Mouse (Mus musculus) spleen, postnatal 36 days (tissue): ENCODE measurements around the gene Cavin1.
"Not testable (repeated sequence)": the region's sequence is repeated elsewhere in the genome, so short reads cannot be mapped to it uniquely, and the experiment has no call there.

ENCODE experiments used
- DNase-seq, 2 experiments: peaks; one replicate each; pipeline ENCODE4 v3.0.0; 2022; ENCODE audit warnings: low spot score in 2 of 2, mixed read lengths in 1 of 2

Cavin1 gene

GRCm38 (mm10) chr11:100970557-100970937 lies at the start of gene Cavin1:
Gene Cavin1, minus strand, starts transcription at chr11:100970887.
- peak; percentile 57 to 62 for DNase-seq

DNA sequence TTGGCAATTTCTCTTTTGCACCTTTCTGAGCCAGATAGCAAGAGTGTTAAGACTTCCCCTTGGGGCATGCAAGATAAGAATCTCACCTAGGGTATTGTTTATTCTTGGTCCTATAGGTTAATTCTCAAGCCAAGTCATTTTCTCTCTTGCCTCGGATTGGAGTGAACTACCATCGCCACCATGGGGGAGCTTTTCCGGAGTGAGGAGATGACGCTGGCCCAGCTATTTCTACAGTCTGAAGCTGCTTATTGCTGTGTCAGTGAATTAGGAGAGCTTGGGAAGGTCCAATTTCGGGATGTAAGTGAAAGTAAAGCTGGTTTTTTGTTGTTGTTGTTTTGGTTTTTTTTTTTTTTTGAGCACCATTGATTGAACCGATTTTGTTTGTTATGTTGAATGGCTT lies 41.0 kb upstream of the Cavin1 start:
- no peak for DNase-seq

- DNase-seq: peak; percentile 33 to 52
These were observed 39.4 kb upstream of the Cavin1 start for GRCm38 (mm10) chr11:101009888-101010784.

- DNase-seq: peak; percentile 97 to 98
These were observed 38.6 kb upstream of the Cavin1 start, which contains the start of gene Atp6v0a1 for GRCm38 (mm10) chr11:101009046-101009887. Gene Atp6v0a1, plus strand, starts transcription at chr11:101009452.

- DNase-seq: peak; percentile 85 to 88
These were observed 37.7 kb upstream of the Cavin1 start for GRCm38 (mm10) chr11:101008206-101009045.

GRCm38 (mm10) chr11:101003025-101003685 lies 32.5 kb upstream of the Cavin1 start:
- no peak for DNase-seq

DNA sequence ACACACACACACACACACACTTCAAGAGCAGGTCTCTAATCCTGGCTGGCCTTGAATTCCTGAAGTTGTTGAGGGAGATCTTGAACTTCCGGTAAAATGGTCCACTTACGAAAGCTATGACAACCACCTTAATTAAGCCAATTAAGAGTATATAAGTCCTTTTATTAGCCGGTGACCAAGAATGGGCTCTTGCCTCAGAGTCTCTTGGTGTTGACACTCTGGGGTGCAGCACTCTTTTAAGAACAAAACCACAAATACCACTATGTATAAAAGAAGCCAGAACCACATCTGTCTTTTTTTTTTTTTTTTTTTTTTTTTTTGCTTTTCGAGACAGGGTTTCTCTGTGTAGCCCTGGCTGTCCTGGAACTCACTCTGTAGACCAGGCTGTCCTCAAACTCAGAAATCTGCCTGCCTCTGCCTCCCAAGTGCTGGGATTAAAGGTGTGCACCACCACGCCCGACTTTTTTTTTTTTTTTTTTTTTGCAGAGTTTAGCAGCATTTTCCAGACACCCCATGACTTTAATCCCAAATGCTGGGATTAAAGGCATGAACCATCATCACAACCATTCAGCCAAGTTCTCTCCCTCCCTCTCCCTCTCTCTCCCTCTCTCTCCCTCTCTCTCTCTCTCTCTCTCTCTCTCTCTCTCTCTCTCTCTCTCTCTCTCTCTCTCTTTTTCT lies 31.3 kb upstream of the Cavin1 start:
- not testable (repeated sequence) for DNase-seq

DNA sequence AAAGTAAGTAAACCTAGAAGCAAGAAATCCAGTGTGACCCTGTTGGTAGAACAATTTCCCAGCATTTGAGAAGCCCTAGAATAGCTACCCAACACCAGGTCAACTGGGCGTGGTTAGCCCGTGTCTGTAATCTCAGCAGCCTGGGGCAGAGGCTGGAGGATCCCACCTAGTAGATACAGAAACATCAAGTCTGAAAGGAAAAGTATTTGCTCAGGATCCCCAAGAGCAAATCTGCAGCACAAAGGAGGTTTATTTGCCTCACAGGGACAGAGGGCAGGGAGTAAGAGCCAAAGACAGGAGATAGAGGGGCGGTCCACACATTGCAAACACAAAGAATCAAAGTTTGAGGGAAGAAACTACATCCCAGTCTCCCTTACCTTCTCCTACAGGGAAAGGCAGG lies 28.6 kb upstream of the Cavin1 start:
- no peak for DNase-seq

- DNase-seq: no peak
These were observed 28.1 kb upstream of the Cavin1 start for GRCm38 (mm10) chr11:100998836-100999235.

GRCm38 (mm10) chr11:100996501-100996900 lies 25.8 kb upstream of the Cavin1 start:
- DNase-seq: no peak

- no peak for DNase-seq
These were observed 24.0 kb upstream of the Cavin1 start for GRCm38 (mm10) chr11:100994655-100995054.

- no peak for DNase-seq
These were observed 23.5 kb upstream of the Cavin1 start for GRCm38 (mm10) chr11:100994233-100994632.

DNA sequence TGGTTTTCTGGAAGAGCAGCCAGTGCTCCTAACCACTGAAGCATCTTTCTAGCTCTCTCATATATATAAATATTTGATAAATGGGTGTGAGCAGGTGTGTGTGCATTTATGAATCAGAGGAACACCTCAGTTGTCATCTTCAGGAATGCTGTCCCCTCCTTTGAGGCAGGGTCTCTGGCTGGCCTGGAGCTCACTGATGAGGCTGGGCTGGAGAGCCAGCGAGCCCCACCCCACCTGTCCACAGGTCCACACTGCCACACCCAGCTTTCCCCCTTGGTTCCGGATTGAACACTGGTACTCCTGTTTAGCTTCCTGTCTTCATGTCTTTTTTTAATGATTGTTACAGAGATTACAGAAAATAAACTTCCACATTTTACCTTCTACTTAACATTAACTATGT lies 22.8 kb upstream of the Cavin1 start:
- no peak for DNase-seq

- DNase-seq: no peak
These were observed 20.4 kb upstream of the Cavin1 start for GRCm38 (mm10) chr11:100991027-100991534.

DNA sequence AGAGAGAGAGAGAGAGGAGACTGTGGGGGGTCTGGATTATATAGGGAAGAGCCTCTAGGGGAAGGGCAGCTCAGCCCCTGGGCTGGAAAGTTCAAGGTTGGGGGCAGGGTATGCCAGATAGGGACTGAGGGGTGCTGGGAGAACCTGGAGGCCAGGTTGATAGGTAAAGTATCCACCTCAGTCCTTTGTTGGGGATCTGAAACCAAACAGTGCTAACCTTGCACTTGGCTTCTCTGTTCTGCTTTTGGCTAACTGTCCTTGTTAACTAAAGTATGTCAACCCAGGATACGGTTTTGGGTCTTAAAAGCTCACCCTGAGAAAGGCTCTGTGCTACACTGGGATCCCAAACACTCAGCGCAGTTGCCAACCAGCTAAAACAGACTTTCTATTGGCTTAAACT lies 19.0 kb upstream of the Cavin1 start:
- no peak for DNase-seq

DNA sequence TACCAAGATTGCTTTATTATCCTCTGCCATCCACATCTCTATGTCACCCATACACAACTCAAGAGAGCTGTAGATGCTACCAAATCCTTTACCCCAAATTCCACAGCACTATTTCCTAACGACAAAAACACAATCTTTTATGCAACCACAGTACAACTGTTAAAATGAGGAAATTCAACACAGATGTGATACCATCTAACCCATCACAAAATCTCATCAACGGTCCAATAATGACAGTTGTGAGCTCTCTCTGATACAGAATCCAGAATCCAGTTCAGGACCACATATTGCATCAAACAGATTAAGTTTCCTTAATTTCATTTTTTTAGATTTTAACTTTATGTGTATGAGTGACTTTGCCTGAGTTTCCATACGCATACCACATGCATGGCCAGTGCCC lies 18.0 kb upstream of the Cavin1 start:
- DNase-seq: no peak

DNA sequence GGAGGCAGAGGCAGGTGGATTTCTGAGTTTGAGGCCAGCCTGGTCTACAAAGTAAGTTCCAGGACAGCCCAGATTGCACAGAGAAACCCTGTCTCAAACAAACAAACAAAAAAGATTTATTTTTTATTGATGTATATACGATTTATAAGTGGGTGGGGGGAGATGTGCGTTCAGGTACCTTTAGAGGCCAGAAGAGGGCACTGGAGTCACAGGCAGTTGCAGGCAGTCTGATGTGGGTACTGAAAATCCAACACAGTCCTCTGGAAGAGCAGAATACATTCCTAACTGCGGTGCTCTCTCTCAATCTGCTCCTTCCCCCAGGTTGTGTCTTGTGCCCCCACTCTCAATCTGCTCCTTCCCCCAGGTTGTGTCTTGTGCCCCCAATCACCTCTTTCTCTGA lies 14.9 kb upstream of the Cavin1 start:
- no peak for DNase-seq

- DNase-seq: no peak
These were observed 13.1 kb upstream of the Cavin1 start for GRCm38 (mm10) chr11:100983778-100984131.

DNA sequence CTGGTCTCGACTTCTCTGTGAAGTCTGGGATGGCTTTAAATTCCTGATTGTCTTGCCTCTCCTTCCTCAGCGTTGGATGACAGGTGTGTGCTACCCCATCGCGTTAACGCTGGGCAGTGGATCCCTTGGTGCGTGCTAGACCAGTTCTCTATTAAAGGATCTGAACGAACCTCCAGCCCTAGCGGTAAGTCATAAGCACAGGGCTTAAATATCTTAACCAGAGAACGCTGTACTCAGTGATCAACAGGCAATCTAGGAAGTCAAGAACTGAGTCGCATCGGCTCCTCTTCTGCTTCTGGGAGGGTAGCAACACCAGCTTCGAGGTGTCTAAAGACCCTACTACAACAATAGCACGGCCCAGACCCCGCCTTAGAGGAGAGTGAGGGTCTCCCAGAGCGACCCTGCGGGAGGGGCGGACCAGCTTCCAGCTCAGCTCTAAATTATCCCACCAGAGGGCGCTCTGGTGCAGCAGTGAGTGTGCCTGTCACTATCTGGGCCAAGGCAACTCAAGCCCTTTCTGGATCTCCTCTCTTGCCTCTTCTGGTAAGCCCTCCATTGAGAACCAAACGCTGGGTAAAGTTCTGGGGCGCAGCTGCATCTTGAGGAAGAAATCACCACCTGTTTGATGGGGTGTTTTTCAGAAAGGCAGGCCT lies 12.6 kb upstream of the Cavin1 start:
- peak; percentile 65 to 72 for DNase-seq

DNA sequence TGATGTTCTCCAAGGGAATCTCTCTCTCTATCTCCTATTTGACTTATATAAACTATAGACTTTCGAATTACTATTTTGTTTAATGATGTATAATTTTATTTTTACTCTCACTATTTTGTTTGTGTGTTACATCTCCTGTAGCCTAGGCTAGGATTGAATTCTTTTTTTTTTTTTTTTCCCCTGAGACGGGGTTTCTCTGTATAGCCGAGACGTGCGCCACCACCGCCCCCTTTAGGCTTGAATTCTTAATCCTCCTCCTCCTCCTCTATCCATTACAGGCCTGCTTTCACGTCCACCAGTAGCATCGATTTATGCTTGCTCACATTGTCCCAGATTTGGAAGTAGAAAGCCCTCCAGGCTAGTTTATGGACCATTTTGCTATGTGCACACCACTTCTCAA lies 11.4 kb upstream of the Cavin1 start:
- DNase-seq: no peak
